In genomic region chr17:34109806-34110195, GRCm38 (mm10) we compare ENCODE assay signal across 1 mouse cellular context.
A peak's percentile ranks its signal among the peaks of the same experiment; 100 is the strongest.
TF ChIP-seq lines count a peak whose summit lies in the region.

No protein-coding gene starts in this region.

TF ChIP-seq in MEL, 35 proteins besides CTCF, POLR2A, EP300 and RAD21:
- TF ChIP-seq CHD1 (IDR thresholded peaks at IDR 0.05; ENCODE audit: low read depth, low read length): no peak
- TF ChIP-seq ZKSCAN1 (IDR thresholded peaks at IDR 0.05; ENCODE audit: low read depth, low read length): no peak
- TF ChIP-seq SIN3A (IDR thresholded peaks at IDR 0.05; ENCODE audit: low read length): 0 out of 2 replicates have a peak, but pooled peaks have one; percentile 26
- no peak; the same call in 1 of the 2 replicates for TF ChIP-seq POLR2AphosphoS2 (IDR thresholded peaks at IDR 0.05; ENCODE audit: low read length)
- no peak for TF ChIP-seq CHD2 (IDR thresholded peaks at IDR 0.05; ENCODE audit: low read length)
- no peak for TF ChIP-seq POLR2AphosphoS5 (IDR thresholded peaks at IDR 0.05; ENCODE audit: borderline replicate concordance, low read depth, low read length)
- no peak for TF ChIP-seq MAZ (IDR thresholded peaks at IDR 0.05; ENCODE audit: low read depth, low read length)
- TF ChIP-seq USF2 (IDR thresholded peaks at IDR 0.05; ENCODE audit: borderline replicate concordance in 1 of 2, insufficient read depth in 1 of 2, low read depth in 1 of 2, low read length in 2 of 2): no peak
- 0 out of 2 replicates have a peak, but pooled peaks have one; percentile 14 for TF ChIP-seq ZMIZ1 (IDR thresholded peaks at IDR 0.05; ENCODE audit: low read depth, low read length)
- TF ChIP-seq JUND (IDR thresholded peaks at IDR 0.05; ENCODE audit: low read depth, low read length): no peak
- TF ChIP-seq NRF1 (IDR thresholded peaks at IDR 0.05; ENCODE audit: insufficient read depth, low read depth, low read length, poor library complexity, severe bottlenecking): no peak
- TF ChIP-seq UBTF (IDR thresholded peaks at IDR 0.05; ENCODE audit: borderline replicate concordance, insufficient read depth, low read depth, low read length): no peak
- TF ChIP-seq BHLHE40 (IDR thresholded peaks at IDR 0.05; ENCODE audit: borderline replicate concordance, low read depth, low read length): no peak
- no peak for TF ChIP-seq ELF1 (IDR thresholded peaks at IDR 0.05; ENCODE audit: low read depth, low read length)
- no peak for TF ChIP-seq GATA1 (IDR thresholded peaks at IDR 0.05; ENCODE audit: low read depth, low read length)
- TF ChIP-seq ZNF384 (IDR thresholded peaks at IDR 0.05; ENCODE audit: low read depth, low read length): no peak
